Mouse (Mus musculus) hindbrain, postnatal 0 days (tissue): ENCODE results near the gene Ttc30a2. TPM values are rescaled to one million over a fixed set of nuclear protein-coding genes. Genes with fewer than 3 reads are reported as not detected.

ENCODE experiments used
- ATAC-seq: fragments of 200-750 bp; cut with Nextera tagmentation; 2 replicates; pipeline ENCODE4 v1.8.0; 2017; ENCODE audit warnings: mild to moderate bottlenecking, moderate TSS enrichment, moderate library complexity
- DNase-seq: peaks from one replicate; pipeline ENCODE4 v3.0.0-alpha.2; 2015; ENCODE audit warnings: low spot score
- H3K27ac ChIP-seq: fragments of 300-500 bp; sonication (generic); 2 replicates; pipeline ENCODE4 v1.5.1; 2014; ENCODE audit warnings: mild to moderate bottlenecking
- H3K27me3 ChIP-seq: fragments of 300-500 bp; sonication (generic); 2 replicates; pipeline ENCODE4 v1.6.1; 2014; ENCODE audit warnings: low read length, mixed read lengths; ENCODE audit not compliant: insufficient read depth
- H3K36me3 ChIP-seq: fragments of 300-500 bp; sonication (generic); 2 replicates; pipeline ENCODE4 v1.6.1; 2014; ENCODE audit warnings: low read length, mixed read lengths; ENCODE audit not compliant: insufficient read depth
- H3K4me1 ChIP-seq: fragments of 300-500 bp; sonication (generic); 2 replicates; pipeline ENCODE4 v1.6.1; 2014; ENCODE audit warnings: antibody characterized with exemption, low read length, mixed read lengths; ENCODE audit not compliant: insufficient read depth
- H3K4me2 ChIP-seq: fragments of 300-500 bp; sonication (generic); 2 replicates; pipeline ENCODE4 v1.6.1; 2014; ENCODE audit warnings: low read depth, mild to moderate bottlenecking, low read length, moderate library complexity, mixed read lengths
- H3K4me3 ChIP-seq: fragments of 300-500 bp; sonication (generic); 2 replicates; pipeline ENCODE4 v1.5.1; 2014; ENCODE audit warnings: low read length
- H3K9ac ChIP-seq: fragments of 300-500 bp; sonication (generic); replicated peaks from 2 replicates; pipeline ENCODE4 v1.6.1; 2014; ENCODE audit warnings: mild to moderate bottlenecking, low read length, moderate library complexity, mixed read lengths
- H3K9me3 ChIP-seq: fragments of 300-500 bp; sonication (generic); 2 replicates; pipeline ENCODE4 v1.6.1; 2016; ENCODE audit warnings: low read length, mixed read lengths
- CTCF ChIP-seq: IDR thresholded peaks from 2 replicates; pipeline ENCODE4 v1.5.1; 2016; ENCODE audit warnings: antibody characterized with exemption, control low read depth, low read depth
- WGBS: fragments of 180-500 bp; shearing (Covaris S2); extraction: QIAGEN DNeasy Blood & Tissue Kit; methylation state at CpG from one replicate; pipeline ENCODE4 v1.1.7; 2014; 5-methylcytosine and 5-hydroxymethylcytosine counted together
- polyA plus RNA-seq: library from polyadenylated mRNA; unstranded; fragments of >200 nt; fragmentation: Nextera tagmentation; extraction: Ambion mirVana; gene quantifications from 2 replicates; pipeline ENCODE4 v1.2.1, GENCODE M21; 2015
- total RNA-seq: library from RNA; depleted of rRNA; stranded (reverse); fragments of >200 nt; gene quantifications from 2 replicates; pipeline ENCODE4 v1.2.3, GENCODE M21; 2014

Gene Ttc30a2
- total and polyA plus RNA-seq, 2 experiments from 2014 or later, result 0.38 to 1.9 TPM

GRCm38 (mm10) chr2:75989694-75990093 is 11.7 kb upstream of the Ttc30a2 start:
- Histone ChIP-seq H3K4me2 (no peak overlapping the region), H3K9me3 (no peaks in the 10 kb centered on the region), H3K27me3 (no peaks in the 10 kb centered on the region), H3K27ac (0 out of 2 replicates have a peak overlapping the region, but pooled peaks have one; percentile 76), H3K4me3 (no peak overlapping the region), H3K4me1 (no peaks in the 10 kb centered on the region), H3K36me3 (no peaks in the 10 kb centered on the region), H3K9ac (no peak overlapping the region)
- ATAC-seq (no peak), DNase-seq (no peak)
- no peak for TF ChIP-seq CTCF
- WGBS, result 54% methylated on average over 4 of the region's 4 CpGs

GRCm38 (mm10) chr2:75988779-75989363 is 10.9 kb upstream of the Ttc30a2 start:
- no peaks in the 10 kb centered on the region for H3K36me3 ChIP-seq
- WGBS, result 29% methylated on average over 7 of the region's 7 CpGs
- H3K4me3 ChIP-seq, result no peak overlapping the region
- no peaks in the 10 kb centered on the region for H3K9me3 ChIP-seq
- no peaks in the 10 kb centered on the region for H3K27me3 ChIP-seq
- TF ChIP-seq CTCF, result peak; percentile 31
- no peaks in the 10 kb centered on the region for H3K4me1 ChIP-seq
- peak; percentile 78 for ATAC-seq
- H3K4me2 ChIP-seq, result peak overlapping the region; percentile 33
- DNase-seq, result peak; percentile 48
- peak overlapping the region; percentile 76 for H3K27ac ChIP-seq
- peak overlapping the region; percentile 37 for H3K9ac ChIP-seq

DNA sequence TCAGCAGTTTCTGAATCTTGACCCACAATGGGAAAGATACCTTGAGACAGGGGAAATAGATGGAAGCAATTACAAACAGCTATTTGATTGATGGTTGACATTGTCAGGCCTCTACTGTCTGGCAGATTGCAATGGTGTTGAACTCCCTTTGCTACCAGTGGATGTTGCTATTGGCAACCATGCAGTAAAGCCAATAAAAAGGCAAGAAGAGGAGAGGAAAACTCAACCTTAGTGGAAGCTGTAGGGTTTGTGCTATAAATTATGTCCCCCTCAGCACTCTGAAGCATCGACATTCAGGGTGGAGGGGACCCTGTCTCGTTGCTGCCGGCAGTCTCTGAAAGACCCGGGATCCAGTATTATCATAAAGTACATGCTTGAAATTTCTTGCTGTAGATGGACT is 10.4 kb upstream of the Ttc30a2 start:
- Histone ChIP-seq H3K9ac (peak overlapping the region; percentile 37), H3K27ac (peak overlapping the region; percentile 76), H3K4me3 (no peak overlapping the region), H3K4me2 (peak overlapping the region; percentile 33; the same call in 1 of the 2 replicates), H3K27me3 (no peaks in the 10 kb centered on the region), H3K9me3 (no peaks in the 10 kb centered on the region), H3K4me1 (no peaks in the 10 kb centered on the region), H3K36me3 (no peaks in the 10 kb centered on the region)
- WGBS, result 31% methylated on average over 4 of the region's 4 CpGs
- DNase-seq (peak; percentile 64), ATAC-seq (peak; percentile 52)
- no peak for TF ChIP-seq CTCF

DNA sequence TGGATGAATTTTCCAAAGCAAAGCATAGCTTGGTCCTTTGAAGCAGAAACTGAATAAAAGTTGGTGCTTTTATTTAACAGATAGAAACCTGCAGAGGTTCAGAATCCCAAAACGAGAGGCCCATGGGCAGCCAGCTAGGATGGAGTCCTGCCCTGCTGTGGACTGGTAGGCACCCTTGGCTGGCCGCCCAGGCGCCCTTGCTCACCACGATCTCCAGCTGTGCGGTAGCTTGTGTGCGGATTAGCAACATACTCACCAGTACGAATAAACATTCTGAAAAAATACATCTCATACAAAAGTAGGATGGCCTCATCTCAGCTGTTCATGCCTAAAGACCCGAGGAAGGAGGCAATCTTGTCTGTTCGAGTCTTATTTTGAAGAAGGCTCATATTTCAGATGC is 9.8 kb upstream of the Ttc30a2 start:
- H3K9ac ChIP-seq, result no peak overlapping the region
- H3K4me3 ChIP-seq, result no peak overlapping the region
- no peak overlapping the region for H3K4me2 ChIP-seq
- H3K27ac ChIP-seq, result peak overlapping the region; percentile 76
- ATAC-seq (no peak), DNase-seq (no peak)
- 55% methylated on average over 9 of the region's 9 CpGs for WGBS
- H3K9me3 ChIP-seq, result no peaks in the 10 kb centered on the region
- H3K27me3 ChIP-seq, result no peaks in the 10 kb centered on the region
- TF ChIP-seq CTCF, result no peak
- H3K36me3 ChIP-seq, result no peaks in the 10 kb centered on the region
- H3K4me1 ChIP-seq, result no peaks in the 10 kb centered on the region

DNA sequence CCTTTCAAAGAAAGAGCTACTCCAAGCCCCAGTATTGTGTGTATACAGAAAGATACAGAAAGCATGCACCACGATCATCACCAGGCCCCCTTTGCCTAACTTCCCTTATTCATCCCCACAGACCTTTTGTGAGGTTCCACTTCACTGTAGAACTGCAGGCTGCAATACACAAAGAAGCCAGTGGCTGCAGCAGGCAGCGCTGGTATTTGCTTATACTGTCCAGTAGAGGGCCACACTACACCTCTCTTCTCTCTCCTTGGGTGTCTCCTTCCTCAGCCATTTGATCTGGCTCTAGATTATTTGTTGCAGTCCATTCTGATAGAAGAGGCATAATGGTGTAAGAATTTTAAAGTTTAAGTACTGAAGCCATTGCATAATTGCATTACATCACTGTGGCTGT is 7.2 kb upstream of the Ttc30a2 start:
- DNase-seq, result peak; percentile 92
- H3K4me2 ChIP-seq, result no peak overlapping the region
- TF ChIP-seq CTCF, result peak; percentile 100
- no peaks in the 10 kb centered on the region for H3K9me3 ChIP-seq
- ATAC-seq, result peak; percentile 78
- no peak overlapping the region for H3K4me3 ChIP-seq
- 2% methylated on average over 2 of the region's 2 CpGs for WGBS
- 0 out of 2 replicates have a peak, but pooled peaks cover 3% of the 10 kb centered on the region for H3K4me1 ChIP-seq
- H3K36me3 ChIP-seq, result no peaks in the 10 kb centered on the region
- H3K27ac ChIP-seq, result peak overlapping the region; percentile 9; the same call in 1 of the 2 replicates
- no peaks in the 10 kb centered on the region for H3K27me3 ChIP-seq
- H3K9ac ChIP-seq, result no peak overlapping the region

GRCm38 (mm10) chr2:75983847-75984246 is 5.9 kb upstream of the Ttc30a2 start:
- DNase-seq, result peak; percentile 51
- H3K27me3 ChIP-seq, result no peaks in the 10 kb centered on the region
- no peak overlapping the region for H3K4me2 ChIP-seq
- WGBS, result 44% methylated on average over 3 of the region's 3 CpGs
- no peak for ATAC-seq
- H3K4me3 ChIP-seq, result no peak overlapping the region
- no peak overlapping the region for H3K9ac ChIP-seq
- no peaks in the 10 kb centered on the region for H3K9me3 ChIP-seq
- H3K36me3 ChIP-seq, result no peaks in the 10 kb centered on the region
- H3K4me1 ChIP-seq, result 0 out of 2 replicates have a peak, but pooled peaks cover 3% of the 10 kb centered on the region
- no peak overlapping the region for H3K27ac ChIP-seq
- no peak for TF ChIP-seq CTCF

- Histone ChIP-seq H3K4me3 (no peak overlapping the region), H3K27ac (no peak overlapping the region), H3K9me3 (no peaks in the 10 kb centered on the region), H3K36me3 (no peaks in the 10 kb centered on the region), H3K4me2 (no peak overlapping the region), H3K9ac (no peak overlapping the region), H3K4me1 (0 out of 2 replicates have a peak, but pooled peaks cover 3% of the 10 kb centered on the region), H3K27me3 (no peaks in the 10 kb centered on the region)
- DNase-seq (no peak), ATAC-seq (no peak)
- TF ChIP-seq CTCF, result no peak
- WGBS, result 94% methylated on average over 3 of the region's 3 CpGs
Observed at GRCm38 (mm10) chr2:75983091-75983490, 5.1 kb upstream of the Ttc30a2 start.
